Mouse (Mus musculus): Measurements from ENCODE around the gene Gbp6. TPM values are rescaled to one million over a fixed set of nuclear protein-coding genes. Genes with fewer than 3 reads are reported as not detected.
"Not testable (repeated sequence)": the region's sequence is repeated elsewhere in the genome, so short reads cannot be mapped to it uniquely, and the experiment has no call there.

The Gbp6 gene
- polyA plus RNA-seq, 1 experiment from 2014 or later: 2.0 TPM

GRCm38 (mm10) chr5:105301963-105302362, 8.5 kb upstream of the Gbp6 start:
- no peak overlapping the region for H3K27ac ChIP-seq (ENCODE audit: low read length)
- H3K27me3 ChIP-seq (ENCODE audit: control insufficient read depth, insufficient read depth, low read length): no peaks in the 10 kb centered on the region
- no peak overlapping the region for H3K4me2 ChIP-seq (replicated peaks; ENCODE audit: low read depth, low read length)
- no peak overlapping the region for H3K9ac ChIP-seq (replicated peaks; ENCODE audit: low read depth, low read length)
- H3K9me3 ChIP-seq (ENCODE audit: control insufficient read depth, low read depth, low read length): no peaks in the 10 kb centered on the region
- ATAC-seq (ENCODE audit: insufficient number of reproducible peaks, insufficient read depth, low FRiP score, low read depth): no peak
- no peaks in the 10 kb centered on the region for H3K36me3 ChIP-seq (ENCODE audit: control insufficient read depth, insufficient read depth, low read length)
- H3K4me3 ChIP-seq (ENCODE audit: low read depth, low read length): no peak overlapping the region
- H3K4me1 ChIP-seq (ENCODE audit: control insufficient read depth, insufficient read depth, low read length): no peaks in the 10 kb centered on the region
- 87% methylated on average over 4 of the region's 4 CpGs for WGBS

- no peak overlapping the region for H3K4me2 ChIP-seq (replicated peaks; ENCODE audit: low read depth, low read length)
- H3K4me3 ChIP-seq (ENCODE audit: low read depth, low read length): no peak overlapping the region
- no peaks in the 10 kb centered on the region for H3K4me1 ChIP-seq (ENCODE audit: control insufficient read depth, insufficient read depth, low read length)
- 24% methylated on average over 2 of the region's 2 CpGs for WGBS
- H3K27ac ChIP-seq (ENCODE audit: low read length): no peak overlapping the region
- H3K9ac ChIP-seq (replicated peaks; ENCODE audit: low read depth, low read length): no peak overlapping the region
- no peaks in the 10 kb centered on the region for H3K9me3 ChIP-seq (ENCODE audit: control insufficient read depth, low read depth, low read length)
- no peaks in the 10 kb centered on the region for H3K27me3 ChIP-seq (ENCODE audit: control insufficient read depth, insufficient read depth, low read length)
- H3K36me3 ChIP-seq (ENCODE audit: control insufficient read depth, insufficient read depth, low read length): no peaks in the 10 kb centered on the region
- no peak for ATAC-seq (ENCODE audit: insufficient number of reproducible peaks, insufficient read depth, low FRiP score, low read depth)
These were observed 8.0 kb upstream of the Gbp6 start for GRCm38 (mm10) chr5:105301531-105301930.

GRCm38 (mm10) chr5:105295746-105296145, 2.2 kb upstream of the Gbp6 start:
- Histone ChIP-seq H3K36me3 (ENCODE audit: control insufficient read depth, insufficient read depth, low read length) (no peaks in the 10 kb centered on the region), H3K27ac (ENCODE audit: low read length) (no peak overlapping the region), H3K9ac (replicated peaks; ENCODE audit: low read depth, low read length) (no peak overlapping the region), H3K4me2 (replicated peaks; ENCODE audit: low read depth, low read length) (no peak overlapping the region), H3K4me3 (ENCODE audit: low read depth, low read length) (no peak overlapping the region), H3K9me3 (ENCODE audit: control insufficient read depth, low read depth, low read length) (no peaks in the 10 kb centered on the region), H3K27me3 (ENCODE audit: control insufficient read depth, insufficient read depth, low read length) (no peaks in the 10 kb centered on the region), H3K4me1 (ENCODE audit: control insufficient read depth, insufficient read depth, low read length) (0 out of 2 replicates have a peak, but pooled peaks cover 2% of the 10 kb centered on the region)
- peak; percentile 73 for ATAC-seq (ENCODE audit: insufficient number of reproducible peaks, insufficient read depth, low FRiP score, low read depth)
- WGBS: 69% methylated on average over 3 of the region's 3 CpGs

GRCm38 (mm10) chr5:105292492-105292891, 1.0 kb downstream of the Gbp6 start:
- no peak overlapping the region for H3K4me2 ChIP-seq (replicated peaks; ENCODE audit: low read depth, low read length)
- no peaks in the 10 kb centered on the region for H3K36me3 ChIP-seq (ENCODE audit: control insufficient read depth, insufficient read depth, low read length)
- H3K9ac ChIP-seq (replicated peaks; ENCODE audit: low read depth, low read length): no peak overlapping the region
- H3K9me3 ChIP-seq (ENCODE audit: control insufficient read depth, low read depth, low read length): no peaks in the 10 kb centered on the region
- ATAC-seq (ENCODE audit: insufficient number of reproducible peaks, insufficient read depth, low FRiP score, low read depth): no peak
- WGBS: 79% methylated on average over 1 of the region's 1 CpGs
- H3K4me3 ChIP-seq (ENCODE audit: low read depth, low read length): no peak overlapping the region
- no peak overlapping the region for H3K27ac ChIP-seq (ENCODE audit: low read length)
- 0 out of 2 replicates have a peak, but pooled peaks cover 2% of the 10 kb centered on the region for H3K4me1 ChIP-seq (ENCODE audit: control insufficient read depth, insufficient read depth, low read length)
- no peaks in the 10 kb centered on the region for H3K27me3 ChIP-seq (ENCODE audit: control insufficient read depth, insufficient read depth, low read length)

DNA sequence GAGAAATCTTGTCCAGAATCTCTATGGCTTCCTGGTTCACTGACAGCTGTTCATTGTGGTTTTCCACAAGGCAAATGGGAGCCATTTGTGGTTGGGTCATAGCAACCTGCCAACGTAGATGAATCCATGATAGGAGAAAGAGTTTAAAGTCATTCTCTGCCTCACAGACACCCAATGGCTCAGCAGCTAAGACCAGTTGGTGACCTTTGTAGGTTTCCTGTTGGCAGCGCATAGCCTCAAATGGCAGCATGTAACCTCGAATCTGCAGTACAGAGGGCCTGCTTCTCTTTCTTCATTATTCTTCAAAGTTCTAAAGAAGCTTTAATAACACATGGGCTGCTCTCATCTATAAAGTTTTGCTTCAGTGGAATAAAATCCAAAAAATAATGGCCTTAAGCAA, 2.6 kb downstream of the Gbp6 start:
- H3K36me3 ChIP-seq (ENCODE audit: control insufficient read depth, insufficient read depth, low read length); H3K27ac ChIP-seq (ENCODE audit: low read length); H3K27me3 ChIP-seq (ENCODE audit: control insufficient read depth, insufficient read depth, low read length); ATAC-seq (ENCODE audit: insufficient number of reproducible peaks, insufficient read depth, low FRiP score, low read depth); H3K4me3 ChIP-seq (ENCODE audit: low read depth, low read length); H3K9me3 ChIP-seq (ENCODE audit: control insufficient read depth, low read depth, low read length); H3K9ac ChIP-seq (replicated peaks; ENCODE audit: low read depth, low read length); H3K4me2 ChIP-seq (replicated peaks; ENCODE audit: low read depth, low read length); H3K4me1 ChIP-seq (ENCODE audit: control insufficient read depth, insufficient read depth, low read length): not testable (repeated sequence)
- WGBS: 91% methylated on average over 3 of the region's 3 CpGs

DNA sequence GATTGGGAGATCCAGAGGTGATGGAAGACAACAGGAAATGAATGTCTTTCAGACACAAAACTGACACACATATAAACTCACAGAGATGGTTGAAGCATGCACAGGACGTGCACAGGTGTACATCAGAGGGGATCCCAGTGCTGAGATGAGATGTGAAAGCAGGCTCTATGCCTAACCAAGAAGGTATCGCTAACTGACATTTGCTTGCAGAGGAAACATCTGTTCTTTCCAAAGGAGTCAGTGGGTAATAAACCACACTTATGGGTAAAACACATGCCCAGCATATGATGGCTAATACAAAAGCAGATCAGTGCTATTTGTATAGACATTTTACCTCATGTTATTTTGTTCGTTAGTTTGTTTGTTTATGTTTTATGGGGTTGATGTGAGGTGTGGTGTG, 32.8 kb downstream of the Gbp6 start:
- not testable (repeated sequence) for H3K4me3 ChIP-seq (ENCODE audit: low read depth, low read length); H3K36me3 ChIP-seq (ENCODE audit: control insufficient read depth, insufficient read depth, low read length); H3K27ac ChIP-seq (ENCODE audit: low read length); H3K9ac ChIP-seq (replicated peaks; ENCODE audit: low read depth, low read length); H3K4me1 ChIP-seq (ENCODE audit: control insufficient read depth, insufficient read depth, low read length); H3K9me3 ChIP-seq (ENCODE audit: control insufficient read depth, low read depth, low read length); ATAC-seq (ENCODE audit: insufficient number of reproducible peaks, insufficient read depth, low FRiP score, low read depth); H3K27me3 ChIP-seq (ENCODE audit: control insufficient read depth, insufficient read depth, low read length); H3K4me2 ChIP-seq (replicated peaks; ENCODE audit: low read depth, low read length)
- no CpG with 5 or more reads among the region's 3 CpGs for whole genome bisulfite sequencing

GRCm38 (mm10) chr5:105252491-105252890, 41.0 kb downstream of the Gbp6 start:
- no peak for ATAC-seq (ENCODE audit: insufficient number of reproducible peaks, insufficient read depth, low FRiP score, low read depth)
- H3K27me3 ChIP-seq (ENCODE audit: control insufficient read depth, insufficient read depth, low read length): no peaks in the 10 kb centered on the region
- H3K9me3 ChIP-seq (ENCODE audit: control insufficient read depth, low read depth, low read length): no peaks in the 10 kb centered on the region

DNA sequence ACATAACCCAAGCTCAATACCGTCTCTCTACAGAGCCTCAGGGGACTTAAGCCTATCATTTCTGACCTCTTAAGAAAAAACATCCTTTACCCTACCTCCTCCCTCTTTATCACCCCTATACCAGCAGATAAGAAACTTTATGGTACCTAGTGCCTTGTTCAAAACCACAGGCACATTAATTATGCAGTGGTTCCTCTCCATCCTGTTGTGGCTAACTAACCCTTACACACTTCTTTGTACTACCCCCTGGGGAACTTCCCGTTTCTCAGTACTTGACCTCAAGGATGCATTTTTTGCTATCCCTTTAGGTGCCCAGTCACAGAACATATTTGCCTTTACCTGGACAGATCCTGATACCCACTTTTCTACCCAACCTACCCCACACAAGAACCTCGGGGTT, 48.8 kb downstream of the Gbp6 start:
- not testable (repeated sequence) for H3K9ac ChIP-seq (replicated peaks; ENCODE audit: low read depth, low read length); H3K4me2 ChIP-seq (replicated peaks; ENCODE audit: low read depth, low read length); H3K27me3 ChIP-seq (ENCODE audit: control insufficient read depth, insufficient read depth, low read length); H3K9me3 ChIP-seq (ENCODE audit: control insufficient read depth, low read depth, low read length); H3K36me3 ChIP-seq (ENCODE audit: control insufficient read depth, insufficient read depth, low read length); H3K27ac ChIP-seq (ENCODE audit: low read length); ATAC-seq (ENCODE audit: insufficient number of reproducible peaks, insufficient read depth, low FRiP score, low read depth); H3K4me1 ChIP-seq (ENCODE audit: control insufficient read depth, insufficient read depth, low read length); H3K4me3 ChIP-seq (ENCODE audit: low read depth, low read length)
- 90% methylated on average over 3 of the region's 3 CpGs for WGBS

More at GRCm38 (mm10) chr5:105252491-105252890, 41.0 kb downstream of the Gbp6 start:
- no peak overlapping the region for H3K27ac ChIP-seq (ENCODE audit: low read length)
- H3K9ac ChIP-seq (replicated peaks; ENCODE audit: low read depth, low read length): no peak overlapping the region
- H3K4me3 ChIP-seq (ENCODE audit: low read depth, low read length): no peak overlapping the region
- H3K4me2 ChIP-seq (replicated peaks; ENCODE audit: low read depth, low read length): no peak overlapping the region
- H3K36me3 ChIP-seq (ENCODE audit: control insufficient read depth, insufficient read depth, low read length): no peaks in the 10 kb centered on the region
- H3K4me1 ChIP-seq (ENCODE audit: control insufficient read depth, insufficient read depth, low read length): no peaks in the 10 kb centered on the region

- H3K9ac ChIP-seq (replicated peaks; ENCODE audit: low read depth, low read length); H3K27me3 ChIP-seq (ENCODE audit: control insufficient read depth, insufficient read depth, low read length); H3K4me2 ChIP-seq (replicated peaks; ENCODE audit: low read depth, low read length); H3K4me3 ChIP-seq (ENCODE audit: low read depth, low read length); ATAC-seq (ENCODE audit: insufficient number of reproducible peaks, insufficient read depth, low FRiP score, low read depth); H3K27ac ChIP-seq (ENCODE audit: low read length); H3K36me3 ChIP-seq (ENCODE audit: control insufficient read depth, insufficient read depth, low read length); H3K4me1 ChIP-seq (ENCODE audit: control insufficient read depth, insufficient read depth, low read length); H3K9me3 ChIP-seq (ENCODE audit: control insufficient read depth, low read depth, low read length): not testable (repeated sequence)
- WGBS: 86% methylated on average over 5 of the region's 5 CpGs
These were observed 52.5 kb downstream of the Gbp6 start for GRCm38 (mm10) chr5:105240982-105241381.
